Mouse (Mus musculus) CH12.LX (cell line): ENCODE data around the gene Zfp943. TPM values are rescaled to one million over a fixed set of nuclear protein-coding genes. Genes with fewer than 3 reads are reported as not detected.
A peak's percentile ranks its signal among the peaks of the same experiment; 100 is the strongest.
"Not testable (repeated sequence)": the region's sequence is repeated elsewhere in the genome, so short reads cannot be mapped to it uniquely, and the experiment has no call there.

ENCODE experiments used
- DNase-seq: peaks from one replicate; pipeline ENCODE4 v3.0.0-alpha.2; 2013; ENCODE audit errors: extremely low read depth
- H3K27ac ChIP-seq: 2 replicates; pipeline ENCODE4 v1.5.1; 2012; ENCODE audit warnings: low read depth, mild to moderate bottlenecking, control low read depth, moderate library complexity; ENCODE audit not compliant: insufficient read depth
- H3K27me3 ChIP-seq: replicated peaks from 2 replicates; pipeline ENCODE3; 2012; ENCODE audit warnings: inconsistent platforms
- H3K36me3 ChIP-seq, 2 experiments: replicated peaks in 1 of 2; 2 replicates each; pipeline versions ENCODE3 to v1.6.1; 2012; ENCODE audit warnings: inconsistent platforms in 1 of 2, low read length in 1 of 2, mild to moderate bottlenecking in 1 of 2, mixed read lengths in 1 of 2, moderate library complexity in 1 of 2; ENCODE audit not compliant: control insufficient read depth in 1 of 2, insufficient read depth in 1 of 2
- H3K4me1 ChIP-seq, 2 experiments: 2 replicates each; pipeline ENCODE4 v1.6.1; 2012; ENCODE audit warnings: inconsistent platforms in 1 of 2, moderate library complexity in 1 of 2; ENCODE audit not compliant: insufficient read depth in 2 of 2, control insufficient read depth in 1 of 2
- H3K4me2 ChIP-seq: 2 replicates; pipeline ENCODE4 v1.6.1; 2012; ENCODE audit warnings: low read depth, mild to moderate bottlenecking, control low read depth; ENCODE audit not compliant: poor library complexity, insufficient read depth, severe bottlenecking
- H3K4me3 ChIP-seq, 3 experiments: fragments of 150-350 bp in 1 of 3; sonication (generic) in 1 of 3; replicated peaks in 1 of 3; 2 replicates each; pipeline versions ENCODE3 to v1.5.1; 2011 to 2012; ENCODE audit warnings: low read depth in 2 of 3, low read length in 2 of 3, mild to moderate bottlenecking in 2 of 3, moderate library complexity in 2 of 3, control low read depth in 1 of 3, improper control_type of control experiment in 1 of 3, inconsistent platforms in 1 of 3, mixed read lengths in 1 of 3; ENCODE audit not compliant: poor library complexity in 1 of 3
- H3K79me2 ChIP-seq: replicated peaks from 2 replicates; pipeline ENCODE4 v1.6.1; 2012; ENCODE audit warnings: mild to moderate bottlenecking, moderate library complexity; ENCODE audit not compliant: control insufficient read depth, poor library complexity, insufficient read depth, severe bottlenecking; ENCODE audit errors: extremely low read depth
- H3K9ac ChIP-seq: 2 replicates; pipeline ENCODE4 v1.6.1; 2012; ENCODE audit warnings: low read depth, mild to moderate bottlenecking, control low read depth, moderate library complexity; ENCODE audit not compliant: insufficient read depth
- H3K9me3 ChIP-seq: replicated peaks from 2 replicates; pipeline ENCODE3; 2012; ENCODE audit warnings: low read length, inconsistent platforms, mixed read lengths
- CTCF ChIP-seq, 2 experiments: IDR thresholded peaks in 1 of 2; conservative IDR thresholded peaks in 1 of 2; 2 replicates each; pipeline ENCODE4 v1.5.1; 2011 to 2012; ENCODE audit warnings: low read depth in 2 of 2, low read length in 2 of 2, improper control_type of control experiment in 1 of 2, inconsistent platforms in 1 of 2, mild to moderate bottlenecking in 1 of 2, moderate library complexity in 1 of 2
- ETS1 ChIP-seq: conservative IDR thresholded peaks from 2 replicates; pipeline ENCODE4 v1.6.1; 2012; ENCODE audit warnings: low read depth, mild to moderate bottlenecking, inconsistent platforms, low read length, improper control_type of control experiment, moderate library complexity
- IRF4 ChIP-seq: IDR thresholded peaks from 2 replicates; pipeline ENCODE4 v1.6.1; 2014; ENCODE audit warnings: low read depth, mild to moderate bottlenecking, inconsistent platforms, low read length, improper control_type of control experiment
- KAT2A ChIP-seq: IDR thresholded peaks from 2 replicates; pipeline ENCODE4 v1.6.1; 2012; ENCODE audit warnings: low read length, improper control_type of control experiment, inconsistent platforms; ENCODE audit not compliant: insufficient replicate concordance
- MAFK ChIP-seq: IDR thresholded peaks from 2 replicates; pipeline ENCODE4 v1.6.1; 2011; ENCODE audit warnings: low read length, improper control_type of control experiment; ENCODE audit not compliant: insufficient replicate concordance
- MAZ ChIP-seq: IDR thresholded peaks from 2 replicates; pipeline ENCODE4 v1.6.1; 2012; ENCODE audit warnings: low read depth, mild to moderate bottlenecking, inconsistent platforms, low read length, improper control_type of control experiment, moderate library complexity
- POLR2A ChIP-seq: IDR thresholded peaks from 2 replicates; pipeline ENCODE4 v1.6.1; 2011; ENCODE audit warnings: low read depth, mild to moderate bottlenecking, improper control_type of control experiment, low read length
- POLR2AphosphoS2 ChIP-seq: IDR thresholded peaks from 2 replicates; pipeline ENCODE4 v1.6.1; 2011; ENCODE audit warnings: low read depth, low read length, improper control_type of control experiment
- RAD21 ChIP-seq: IDR thresholded peaks from 2 replicates; pipeline ENCODE4 v1.6.1; 2011; ENCODE audit warnings: low read depth, mild to moderate bottlenecking, low read length, improper control_type of control experiment, moderate library complexity
- RCOR1 ChIP-seq: conservative IDR thresholded peaks from 2 replicates; pipeline ENCODE4 v1.6.1; 2012; ENCODE audit warnings: low read depth, mild to moderate bottlenecking, inconsistent platforms, low read length, improper control_type of control experiment
- SIN3A ChIP-seq: IDR thresholded peaks from 2 replicates; pipeline ENCODE4 v1.6.1; 2012; ENCODE audit warnings: low read length, improper control_type of control experiment, inconsistent platforms
- SMC3 ChIP-seq: IDR thresholded peaks from 2 replicates; pipeline ENCODE4 v1.6.1; 2011; ENCODE audit warnings: low read depth, low read length, improper control_type of control experiment
- TCF12 ChIP-seq: IDR thresholded peaks from 2 replicates; pipeline ENCODE4 v1.6.1; 2014; ENCODE audit warnings: low read depth, mild to moderate bottlenecking, inconsistent platforms, low read length, improper control_type of control experiment
- USF2 ChIP-seq: conservative IDR thresholded peaks from 2 replicates; pipeline ENCODE4 v1.6.1; 2011; ENCODE audit warnings: low read depth, low read length, improper control_type of control experiment
- ZNF384 ChIP-seq: IDR thresholded peaks from 2 replicates; pipeline ENCODE4 v1.6.1; 2012; ENCODE audit warnings: low read depth, low read length, improper control_type of control experiment, inconsistent platforms
- dilution Hi-C: fragments of 300-500 bp; cut with MboI; formaldehyde crosslinking; loops from 2 replicates; pipeline ENCODE4 v1.14.3; 2020; ENCODE audit warnings: low sequenced_read_pairs; ENCODE audit not compliant: extremely low pct_unique_long_range_greater_than_20kb, extremely low pct_ligation_motif_present
- in situ Hi-C: fragments of 300-500 bp; cut with MboI; formaldehyde crosslinking; loops from 3 replicates; pipeline ENCODE4 v1.14.3; 2019; ENCODE audit warnings: low sequenced_read_pairs, low pct_ligation_motif_present, low pct_unique_long_range_greater_than_20kb, mixed read lengths
- polyA plus RNA-seq: library from polyadenylated mRNA; unstranded; fragments of >175 nt; gene quantifications from 2 replicates; pipeline ENCODE4 v1.2.1, GENCODE M21; 2012; ENCODE audit warnings: low read depth; ENCODE audit not compliant: insufficient read length
- total RNA-seq, 2 experiments: library from RNA; depleted of rRNA; stranded (reverse); fragments of 300-350 nt in 1 of 2; fragments of >200 nt in 1 of 2; gene quantifications; 2 replicates each; pipeline ENCODE4 v1.2.3; 2012 to 2014

Zfp943 gene
- total and polyA plus RNA-seq, 3 experiments, result 3.3 to 11.7 (median 5.0) TPM

DNA sequence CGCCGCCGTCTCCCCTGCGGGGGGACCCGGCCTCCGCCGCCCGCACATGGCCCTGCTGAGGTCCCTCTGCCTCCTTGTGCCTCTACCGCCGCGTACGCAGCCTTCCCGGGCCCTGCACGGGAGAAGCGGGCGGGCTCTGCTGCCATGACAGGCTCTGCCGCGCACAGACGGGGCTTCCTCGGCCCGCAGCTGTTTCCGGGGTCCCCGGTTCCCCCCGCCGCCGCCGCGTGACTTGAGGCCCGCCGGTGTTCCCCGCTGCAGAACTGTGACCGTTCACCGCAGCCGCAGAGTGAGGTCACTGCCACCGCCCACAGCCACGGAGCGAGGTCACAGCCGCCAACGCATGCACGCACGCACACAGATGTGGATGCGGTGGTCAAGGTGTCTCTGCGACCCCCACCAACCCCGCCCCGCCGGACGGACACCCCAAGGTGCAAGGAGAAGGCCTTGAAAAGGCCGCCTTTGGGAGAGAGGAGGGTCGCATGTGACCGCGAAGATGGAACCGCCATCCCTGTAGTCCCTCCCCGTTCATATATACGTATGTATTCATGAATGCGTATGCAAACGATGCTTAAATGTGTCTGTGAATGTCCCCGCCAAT, 118.8 kb downstream of the Zfp943 start:
- H3K4me2 ChIP-seq, result no peak overlapping the region

GRCm38 (mm10) chr17:22083224-22083623, 120.9 kb downstream of the Zfp943 start:
- peak; percentile 62 for TF ChIP-seq RAD21
- peak; percentile 56 to 71 for TF ChIP-seq CTCF (conservative IDR thresholded peaks at IDR 0.05 in 1 of 2, IDR thresholded peaks at IDR 0.05 in 1 of 2; ENCODE audit: low read depth in 2 of 2, low read length in 2 of 2)
- peak; percentile 51 for TF ChIP-seq SMC3
- H3K4me3 ChIP-seq, H3K9me3 ChIP-seq, H3K9ac ChIP-seq, H3K36me3 ChIP-seq, dilution Hi-C loops, H3K79me2 ChIP-seq, H3K27ac ChIP-seq, H3K4me2 ChIP-seq, H3K4me1 ChIP-seq, H3K27me3 ChIP-seq: not testable (repeated sequence)
- in situ Hi-C loops, result loop anchor here (25.0 kb wide), 1 partner anchor 329 kb away; the partner anchor contains the start of gene Zfp946
- peak; percentile 23 for DNase-seq

More for the DNA sequence above, 118.8 kb downstream of the Zfp943 start:
- DNase-seq, result no peak
- no peak for TF ChIP-seq ETS1
- TF ChIP-seq, all 38 proteins: peak for 0
- Histone ChIP-seq H3K4me3 (no peak overlapping the region), H3K4me1 (no peaks in the 10 kb centered on the region), H3K27me3 (no peaks in the 10 kb centered on the region), H3K9me3 (no peaks in the 10 kb centered on the region), H3K36me3 (no peaks in the 10 kb centered on the region), H3K79me2 (no peaks in the 10 kb centered on the region), H3K9ac (no peak overlapping the region), H3K27ac (no peak overlapping the region)
- in situ Hi-C loops (loop anchor here (25.0 kb wide), 1 partner anchor 331 kb away; the partner anchor contains the start of gene Zfp946), dilution Hi-C loops (no loop called here)

DNA sequence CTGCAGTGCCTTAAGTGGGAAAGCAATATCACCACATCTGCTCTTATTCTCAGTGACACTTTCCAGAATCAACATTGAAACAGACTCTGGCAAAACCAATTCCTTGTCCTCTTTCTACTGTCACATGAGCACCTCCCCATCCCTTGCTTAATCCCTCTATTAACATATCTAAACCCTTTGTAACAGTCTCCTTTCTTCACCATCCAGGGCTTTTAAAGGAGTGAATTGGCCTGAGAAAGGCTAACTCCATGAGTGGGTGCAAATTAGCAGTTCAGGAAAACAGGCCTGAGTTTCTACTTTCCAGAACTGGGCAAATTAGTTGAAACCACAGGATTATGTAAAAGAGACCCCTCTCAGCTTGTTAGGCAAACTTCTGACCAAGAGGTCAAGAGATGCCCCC, 156.4 kb downstream of the Zfp943 start:
- no peak for DNase-seq
- Histone ChIP-seq H3K36me3 (no peaks in the 10 kb centered on the region), H3K79me2 (no peaks in the 10 kb centered on the region), H3K9me3 (no peaks in the 10 kb centered on the region), H3K27ac (no peak overlapping the region), H3K4me2 (no peak overlapping the region)
- in situ Hi-C loops, result no loop called here
- no peak for TF ChIP-seq POLR2A
- TF ChIP-seq RCOR1, result no peak
- TF ChIP-seq SIN3A, result no peak
- TF ChIP-seq IRF4, result no peak
- TF ChIP-seq MAFK, result no peak
- no peak for TF ChIP-seq USF2
- TF ChIP-seq TCF12, result no peak
- TF ChIP-seq POLR2AphosphoS2, result no peak
- no peak for TF ChIP-seq ZNF384
- no peak for TF ChIP-seq KAT2A
- TF ChIP-seq MAZ, result no peak
- TF ChIP-seq, all 38 proteins: peak for 0
- dilution Hi-C loops, result no loop called here
- H3K9ac ChIP-seq, result no peak overlapping the region
- H3K27me3 ChIP-seq, result no peaks in the 10 kb centered on the region
- no peak overlapping the region for H3K4me3 ChIP-seq
- no peaks in the 10 kb centered on the region for H3K4me1 ChIP-seq

Other genes with a start within 250 kb of the Zfp943 start
- gene Zfp229, start 231.8 kb upstream of the Zfp943 start, total RNA-seq (2012; rRNA removed), result 2.6 and 2.9 TPM in 2 replicates
- gene Zfp229, start 231.8 kb upstream of the Zfp943 start, total RNA-seq (2014; rRNA removed), result 5.1 and 5.5 TPM in 2 replicates
- 1.9 and 4.4 TPM in 2 replicates for gene Zfp229, start 231.8 kb upstream of the Zfp943 start, polyA plus RNA-seq
- gene Zfp820, start 116.8 kb upstream of the Zfp943 start, total RNA-seq (2012; rRNA removed), result not detected in 2 replicates
- not detected in 2 replicates for gene Zfp820, start 116.8 kb upstream of the Zfp943 start, total RNA-seq (2014; rRNA removed)
- not detected in 2 replicates for gene Zfp820, start 116.8 kb upstream of the Zfp943 start, polyA plus RNA-seq
- gene Zfp995, start 52.6 kb upstream of the Zfp943 start, total RNA-seq (2012; rRNA removed), result not detected in 2 replicates
- gene Zfp995, start 52.6 kb upstream of the Zfp943 start, total RNA-seq (2014; rRNA removed), result not detected in 2 replicates
- gene Zfp995, start 52.6 kb upstream of the Zfp943 start, polyA plus RNA-seq, result 1.0 and 1.5 TPM in 2 replicates
- 4.0 and 4.6 TPM in 2 replicates for gene Zfp942, start 88 bp upstream of the Zfp943 start, total RNA-seq (2012; rRNA removed)
- 10.8 and 12.7 TPM in 2 replicates for gene Zfp942, start 88 bp upstream of the Zfp943 start, total RNA-seq (2014; rRNA removed)
- 4.2 and 5.1 TPM in 2 replicates for gene Zfp942, start 88 bp upstream of the Zfp943 start, polyA plus RNA-seq
- 1.1 and 1.3 TPM in 2 replicates for gene Zfp947, start 203.6 kb downstream of the Zfp943 start, total RNA-seq (2012; rRNA removed)
- 5.9 and 7.3 TPM in 2 replicates for gene Zfp947, start 203.6 kb downstream of the Zfp943 start, total RNA-seq (2014; rRNA removed)
- 2.5 and 2.9 TPM in 2 replicates for gene Zfp947, start 203.6 kb downstream of the Zfp943 start, polyA plus RNA-seq